Mouse (Mus musculus) liver, embryonic 15.5 days (tissue): ENCODE measurements around the gene Otud4. TPM values are rescaled to one million over a fixed set of nuclear protein-coding genes. Genes with fewer than 3 reads are reported as not detected.

Source experiments
- ATAC-seq: fragments of 200-750 bp; cut with Nextera tagmentation; 2 replicates; pipeline ENCODE4 v1.8.0; 2017; ENCODE audit warnings: moderate number of reproducible peaks, mild to moderate bottlenecking, moderate library complexity; ENCODE audit not compliant: insufficient read depth
- H3K27ac ChIP-seq: fragments of 300-500 bp; sonication (generic); replicated peaks from 2 replicates; pipeline ENCODE4 v1.5.1; 2015; ENCODE audit warnings: mild to moderate bottlenecking, inconsistent platforms
- H3K27me3 ChIP-seq: fragments of 300-500 bp; sonication (generic); 2 replicates; pipeline ENCODE4 v1.6.1; 2015; ENCODE audit warnings: mild to moderate bottlenecking, inconsistent platforms
- H3K36me3 ChIP-seq: fragments of 300-500 bp; sonication (generic); replicated peaks from 2 replicates; pipeline ENCODE4 v1.6.1; 2015; ENCODE audit warnings: moderate library complexity, mild to moderate bottlenecking, inconsistent platforms
- H3K4me1 ChIP-seq: fragments of 300-500 bp; sonication (generic); replicated peaks from 2 replicates; pipeline ENCODE4 v1.6.1; 2015; ENCODE audit warnings: inconsistent platforms
- H3K4me2 ChIP-seq: fragments of 300-500 bp; sonication (generic); 2 replicates; pipeline ENCODE4 v1.6.1; 2015; ENCODE audit warnings: moderate library complexity, mild to moderate bottlenecking, inconsistent platforms
- H3K4me3 ChIP-seq: fragments of 300-500 bp; sonication (generic); replicated peaks from 2 replicates; pipeline ENCODE4 v1.5.1; 2015; ENCODE audit warnings: mild to moderate bottlenecking, inconsistent platforms
- H3K9ac ChIP-seq: fragments of 300-500 bp; sonication (generic); 2 replicates; pipeline ENCODE4 v1.6.1; 2015; ENCODE audit warnings: moderate library complexity, mild to moderate bottlenecking, inconsistent platforms
- H3K9me3 ChIP-seq: fragments of 300-500 bp; sonication (generic); replicated peaks from 2 replicates; pipeline ENCODE4 v1.6.1; 2016; ENCODE audit warnings: inconsistent platforms
- WGBS: fragments of 180-500 bp; shearing (Covaris S2); methylation state at CpG from one replicate; pipeline ENCODE4 v1.1.7; 2015; ENCODE audit warnings: mixed read lengths; ENCODE audit not compliant: insufficient replicate concordance; 5-methylcytosine and 5-hydroxymethylcytosine counted together
- polyA plus RNA-seq: library from polyadenylated mRNA; unstranded; fragments of >200 nt; fragmentation: Nextera tagmentation; extraction: Ambion mirVana; gene quantifications from 2 replicates; pipeline ENCODE4 v1.2.1, GENCODE M21; 2015

Gene Otud4
- polyA plus RNA-seq, 1 experiment from 2014 or later, result 5.8 TPM

- WGBS, result 39% methylated on average over 2 of the region's 2 CpGs
- H3K27ac ChIP-seq, result no peak overlapping the region
- H3K4me2 ChIP-seq, result no peak overlapping the region
- no peak overlapping the region for H3K4me3 ChIP-seq
- H3K9me3 ChIP-seq, result no peaks in the 10 kb centered on the region
- H3K36me3 ChIP-seq, result no peaks in the 10 kb centered on the region
- H3K4me1 ChIP-seq, result peaks cover 30% of the 10 kb centered on the region
- no peak overlapping the region for H3K9ac ChIP-seq
- no peak for ATAC-seq
- no peaks in the 10 kb centered on the region for H3K27me3 ChIP-seq
Measured at GRCm38 (mm10) chr8:79619353-79619752, 20.1 kb upstream of the Otud4 start.

- Histone ChIP-seq H3K27ac (peak overlapping the region; percentile 48), H3K4me3 (no peak overlapping the region), H3K4me1 (peaks cover 30% of the 10 kb centered on the region), H3K9me3 (no peaks in the 10 kb centered on the region), H3K4me2 (peak overlapping the region; percentile 19), H3K27me3 (no peaks in the 10 kb centered on the region), H3K36me3 (no peaks in the 10 kb centered on the region), H3K9ac (no peak overlapping the region)
- 5% methylated on average over 3 of the region's 3 CpGs for WGBS
- ATAC-seq, result peak; percentile 70
Measured at GRCm38 (mm10) chr8:79620000-79620399, 19.4 kb upstream of the Otud4 start.

- no peak overlapping the region for H3K4me3 ChIP-seq
- H3K9ac ChIP-seq, result no peak overlapping the region
- H3K27me3 ChIP-seq, result no peaks in the 10 kb centered on the region
- WGBS, result 47% methylated on average over 9 of the region's 9 CpGs
- no peak overlapping the region for H3K27ac ChIP-seq
- ATAC-seq, result no peak
- peaks cover 30% of the 10 kb centered on the region for H3K4me1 ChIP-seq
- no peaks in the 10 kb centered on the region for H3K36me3 ChIP-seq
- no peaks in the 10 kb centered on the region for H3K9me3 ChIP-seq
- no peak overlapping the region for H3K4me2 ChIP-seq
Measured at GRCm38 (mm10) chr8:79620489-79621276, 18.7 kb upstream of the Otud4 start.

GRCm38 (mm10) chr8:79622346-79622745, 17.1 kb upstream of the Otud4 start:
- 65% methylated on average over 11 of the region's 11 CpGs for WGBS
- no peaks in the 10 kb centered on the region for H3K9me3 ChIP-seq
- H3K36me3 ChIP-seq, result no peaks in the 10 kb centered on the region
- H3K27ac ChIP-seq, result no peak overlapping the region
- H3K4me3 ChIP-seq, result no peak overlapping the region
- ATAC-seq, result no peak
- H3K4me1 ChIP-seq, result peaks cover 36% of the 10 kb centered on the region
- H3K27me3 ChIP-seq, result no peaks in the 10 kb centered on the region
- no peak overlapping the region for H3K9ac ChIP-seq
- H3K4me2 ChIP-seq, result no peak overlapping the region

- H3K4me1 ChIP-seq, result peaks cover 36% of the 10 kb centered on the region
- H3K36me3 ChIP-seq, result no peaks in the 10 kb centered on the region
- no peak overlapping the region for H3K4me2 ChIP-seq
- H3K9me3 ChIP-seq, result no peaks in the 10 kb centered on the region
- H3K27me3 ChIP-seq, result no peaks in the 10 kb centered on the region
- WGBS, result 85% methylated on average over 12 of the region's 12 CpGs
- no peak overlapping the region for H3K4me3 ChIP-seq
- no peak overlapping the region for H3K9ac ChIP-seq
- ATAC-seq, result no peak
- no peak overlapping the region for H3K27ac ChIP-seq
Measured at GRCm38 (mm10) chr8:79623351-79623750, 16.1 kb upstream of the Otud4 start.

- no peak overlapping the region for H3K4me3 ChIP-seq
- 80% methylated on average over 4 of the region's 4 CpGs for WGBS
- H3K36me3 ChIP-seq, result no peaks in the 10 kb centered on the region
- H3K4me2 ChIP-seq, result no peak overlapping the region
- no peaks in the 10 kb centered on the region for H3K9me3 ChIP-seq
- H3K4me1 ChIP-seq, result peaks cover 36% of the 10 kb centered on the region
- no peaks in the 10 kb centered on the region for H3K27me3 ChIP-seq
- no peak overlapping the region for H3K27ac ChIP-seq
- no peak for ATAC-seq
- no peak overlapping the region for H3K9ac ChIP-seq
Measured at GRCm38 (mm10) chr8:79624416-79624815, 15.0 kb upstream of the Otud4 start.

GRCm38 (mm10) chr8:79626213-79626612, 13.2 kb upstream of the Otud4 start:
- H3K27me3 ChIP-seq, result no peaks in the 10 kb centered on the region
- no peak overlapping the region for H3K4me3 ChIP-seq
- no peak overlapping the region for H3K9ac ChIP-seq
- no peak overlapping the region; the same call in 1 of the 2 replicates for H3K4me2 ChIP-seq
- 28% methylated on average over 5 of the region's 5 CpGs for WGBS
- H3K36me3 ChIP-seq, result no peaks in the 10 kb centered on the region
- H3K4me1 ChIP-seq, result peaks cover 20% of the 10 kb centered on the region
- H3K9me3 ChIP-seq, result no peaks in the 10 kb centered on the region
- no peak overlapping the region for H3K27ac ChIP-seq
- peak; percentile 74 for ATAC-seq

GRCm38 (mm10) chr8:79635491-79635890, 3.9 kb upstream of the Otud4 start:
- H3K9me3 ChIP-seq, result no peaks in the 10 kb centered on the region
- H3K4me1 ChIP-seq, result peaks cover 4% of the 10 kb centered on the region
- no peaks in the 10 kb centered on the region for H3K36me3 ChIP-seq
- no peak for ATAC-seq
- 77% methylated on average over 1 of the region's 1 CpGs for WGBS
- no peak overlapping the region for H3K4me2 ChIP-seq
- H3K27ac ChIP-seq, result no peak overlapping the region
- H3K9ac ChIP-seq, result no peak overlapping the region
- H3K4me3 ChIP-seq, result no peak overlapping the region
- no peaks in the 10 kb centered on the region for H3K27me3 ChIP-seq

- no peak overlapping the region for H3K9ac ChIP-seq
- H3K27me3 ChIP-seq, result no peaks in the 10 kb centered on the region
- 27% methylated on average over 1 of the region's 1 CpGs for WGBS
- H3K4me3 ChIP-seq, result no peak overlapping the region
- no peak for ATAC-seq
- no peak overlapping the region for H3K27ac ChIP-seq
- no peaks in the 10 kb centered on the region for H3K36me3 ChIP-seq
- no peak overlapping the region for H3K4me2 ChIP-seq
- H3K4me1 ChIP-seq, result peaks cover 9% of the 10 kb centered on the region
- H3K9me3 ChIP-seq, result no peaks in the 10 kb centered on the region
Measured at GRCm38 (mm10) chr8:79636151-79636550, 3.3 kb upstream of the Otud4 start.

- Histone ChIP-seq H3K27me3 (no peaks in the 10 kb centered on the region), H3K4me2 (no peak overlapping the region), H3K4me1 (peaks cover 19% of the 10 kb centered on the region), H3K36me3 (no peaks in the 10 kb centered on the region), H3K27ac (no peak overlapping the region), H3K9ac (no peak overlapping the region), H3K4me3 (no peak overlapping the region), H3K9me3 (no peaks in the 10 kb centered on the region)
- 49% methylated on average over 3 of the region's 3 CpGs for WGBS
- no peak for ATAC-seq
Measured at GRCm38 (mm10) chr8:79637237-79637636, 2.2 kb upstream of the Otud4 start.

- Histone ChIP-seq H3K27ac (peak overlapping the region; percentile 97), H3K4me3 (peak overlapping the region; percentile 94), H3K4me2 (peak overlapping the region; percentile 76), H3K27me3 (no peaks in the 10 kb centered on the region), H3K4me1 (peaks cover 25% of the 10 kb centered on the region), H3K9me3 (no peaks in the 10 kb centered on the region), H3K9ac (peak overlapping the region; percentile 68), H3K36me3 (0 out of 2 replicates have a peak, but pooled peaks cover 3% of the 10 kb centered on the region)
- WGBS, result 5% methylated on average over 11 of the region's 11 CpGs
- ATAC-seq, result no peak
Measured at GRCm38 (mm10) chr8:79638001-79638706, 1.3 kb upstream of the Otud4 start.
